Mouse (Mus musculus): ENCODE results near the gene Stx6. TPM values are rescaled to one million over a fixed set of nuclear protein-coding genes. Genes with fewer than 3 reads are reported as not detected.
"Not testable (repeated sequence)": the region's sequence is repeated elsewhere in the genome, so short reads cannot be mapped to it uniquely, and the experiment has no call there.

Gene Stx6
- polyA plus RNA-seq, 1 experiment from 2014 or later, result 69.7 TPM

DNA sequence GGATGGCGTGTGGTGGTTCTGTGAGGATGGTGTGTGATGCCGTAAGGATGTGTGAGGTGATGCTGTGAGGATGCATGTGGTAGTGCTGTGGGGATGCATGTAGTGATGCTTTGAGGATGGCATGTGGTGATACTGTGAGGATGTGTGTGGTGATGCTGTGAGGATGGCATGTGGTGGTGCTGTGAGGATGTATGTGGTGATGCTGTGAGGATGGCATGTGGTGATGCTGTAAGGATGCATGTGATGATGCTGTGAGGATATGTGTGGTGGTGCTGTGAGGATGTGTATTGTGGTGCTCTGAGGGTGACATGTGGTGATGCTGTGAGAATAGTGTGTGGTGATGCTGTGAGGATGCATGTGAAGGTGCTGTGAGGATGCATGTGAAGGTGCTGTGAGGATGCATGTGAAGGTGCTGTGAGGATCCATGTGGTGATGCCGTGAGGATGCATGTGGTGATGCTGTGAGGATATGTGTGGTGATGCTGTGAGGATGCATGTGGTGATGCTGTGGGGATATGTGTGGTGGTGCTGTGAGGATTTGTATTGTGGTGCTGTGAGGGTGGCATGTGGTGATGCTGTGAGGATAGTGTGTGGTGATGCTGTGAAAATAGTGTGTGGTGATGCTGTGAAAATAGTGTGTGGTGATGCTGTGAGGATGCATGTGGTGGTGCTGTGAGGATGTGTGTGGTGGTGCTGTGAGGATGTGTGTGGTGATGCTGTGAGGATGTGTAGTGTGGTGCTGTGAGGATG is 14.6 kb downstream of the Stx6 start:
- no peaks in the 10 kb centered on the region for H3K9me3 ChIP-seq (ENCODE audit: control insufficient read depth, low read length)
- no peak overlapping the region for H3K4me3 ChIP-seq (ENCODE audit: low read depth, low read length)
- H3K4me1 ChIP-seq (ENCODE audit: control insufficient read depth, insufficient read depth, low read length), result no peaks in the 10 kb centered on the region
- H3K27me3 ChIP-seq (replicated peaks; ENCODE audit: control insufficient read depth, insufficient read depth, low read length), result no peaks in the 10 kb centered on the region
- 77% methylated on average over 3 of the region's 3 CpGs for WGBS
- ATAC-seq (ENCODE audit: low read depth) (no peak), DNase-seq (ENCODE audit: low spot score) (no peak)
- H3K27ac ChIP-seq (replicated peaks; ENCODE audit: low read depth, low read length), result no peak overlapping the region
- peaks cover 32% of the 10 kb centered on the region for H3K36me3 ChIP-seq (ENCODE audit: control insufficient read depth, insufficient read depth, low read length)
- H3K9ac ChIP-seq (ENCODE audit: low read depth, low read length), result no peak overlapping the region
- H3K4me2 ChIP-seq (ENCODE audit: low read depth, low read length), result no peak overlapping the region

DNA sequence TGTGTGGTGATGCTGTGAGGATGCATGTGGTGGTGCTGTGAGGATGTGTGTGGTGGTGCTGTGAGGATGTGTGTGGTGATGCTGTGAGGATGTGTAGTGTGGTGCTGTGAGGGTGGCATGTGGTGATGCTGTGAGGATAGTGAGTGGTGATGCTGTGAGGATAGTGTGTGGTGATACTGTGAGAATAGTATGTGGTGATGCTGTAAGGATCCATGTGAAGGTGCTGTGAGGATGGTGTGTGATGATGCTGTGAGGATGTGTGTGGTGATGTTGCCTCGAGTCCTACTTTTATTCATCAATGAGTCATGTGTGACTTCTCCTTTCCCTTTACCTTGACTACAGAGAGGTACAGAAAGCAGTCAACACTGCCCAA is 15.1 kb downstream of the Stx6 start:
- H3K4me1 ChIP-seq (ENCODE audit: control insufficient read depth, insufficient read depth, low read length); DNase-seq (ENCODE audit: low spot score); H3K4me3 ChIP-seq (ENCODE audit: low read depth, low read length); H3K27me3 ChIP-seq (replicated peaks; ENCODE audit: control insufficient read depth, insufficient read depth, low read length); H3K9me3 ChIP-seq (ENCODE audit: control insufficient read depth, low read length); H3K9ac ChIP-seq (ENCODE audit: low read depth, low read length); ATAC-seq (ENCODE audit: low read depth); H3K4me2 ChIP-seq (ENCODE audit: low read depth, low read length); H3K27ac ChIP-seq (replicated peaks; ENCODE audit: low read depth, low read length): not testable (repeated sequence)
- peaks cover 38% of the 10 kb centered on the region for H3K36me3 ChIP-seq (ENCODE audit: control insufficient read depth, insufficient read depth, low read length)
- WGBS, result 73% methylated on average over 1 of the region's 1 CpGs

DNA sequence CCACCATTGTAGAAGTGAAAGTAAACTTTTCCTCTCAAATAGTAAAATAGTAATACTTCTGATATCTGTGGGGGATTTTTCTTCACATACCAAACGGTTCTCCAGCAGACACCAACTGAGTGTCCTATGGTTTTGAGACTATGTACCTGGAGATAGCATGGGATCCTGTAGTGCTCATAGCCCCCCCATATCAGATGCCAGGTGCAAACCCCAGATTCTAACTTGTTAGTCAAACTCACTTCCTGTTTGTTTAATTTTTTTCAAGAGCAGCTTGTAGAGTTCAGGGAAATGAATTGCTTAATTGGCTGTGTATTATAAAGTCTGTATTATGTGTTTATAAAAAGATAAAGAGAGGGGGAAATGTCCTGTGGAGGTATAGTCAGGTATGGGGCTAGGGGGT is 15.9 kb downstream of the Stx6 start:
- H3K27ac ChIP-seq (replicated peaks; ENCODE audit: low read depth, low read length), result no peak overlapping the region
- H3K9me3 ChIP-seq (ENCODE audit: control insufficient read depth, low read length), result no peaks in the 10 kb centered on the region
- H3K9ac ChIP-seq (ENCODE audit: low read depth, low read length), result no peak overlapping the region
- H3K4me3 ChIP-seq (ENCODE audit: low read depth, low read length), result no peak overlapping the region
- DNase-seq (ENCODE audit: low spot score), result no peak
- WGBS, result 88% methylated on average over 1 of the region's 1 CpGs
- no peak for ATAC-seq (ENCODE audit: low read depth)
- no peak overlapping the region for H3K4me2 ChIP-seq (ENCODE audit: low read depth, low read length)
- peaks cover 46% of the 10 kb centered on the region for H3K36me3 ChIP-seq (ENCODE audit: control insufficient read depth, insufficient read depth, low read length)
- no peaks in the 10 kb centered on the region for H3K27me3 ChIP-seq (replicated peaks; ENCODE audit: control insufficient read depth, insufficient read depth, low read length)
- no peaks in the 10 kb centered on the region for H3K4me1 ChIP-seq (ENCODE audit: control insufficient read depth, insufficient read depth, low read length)

DNA sequence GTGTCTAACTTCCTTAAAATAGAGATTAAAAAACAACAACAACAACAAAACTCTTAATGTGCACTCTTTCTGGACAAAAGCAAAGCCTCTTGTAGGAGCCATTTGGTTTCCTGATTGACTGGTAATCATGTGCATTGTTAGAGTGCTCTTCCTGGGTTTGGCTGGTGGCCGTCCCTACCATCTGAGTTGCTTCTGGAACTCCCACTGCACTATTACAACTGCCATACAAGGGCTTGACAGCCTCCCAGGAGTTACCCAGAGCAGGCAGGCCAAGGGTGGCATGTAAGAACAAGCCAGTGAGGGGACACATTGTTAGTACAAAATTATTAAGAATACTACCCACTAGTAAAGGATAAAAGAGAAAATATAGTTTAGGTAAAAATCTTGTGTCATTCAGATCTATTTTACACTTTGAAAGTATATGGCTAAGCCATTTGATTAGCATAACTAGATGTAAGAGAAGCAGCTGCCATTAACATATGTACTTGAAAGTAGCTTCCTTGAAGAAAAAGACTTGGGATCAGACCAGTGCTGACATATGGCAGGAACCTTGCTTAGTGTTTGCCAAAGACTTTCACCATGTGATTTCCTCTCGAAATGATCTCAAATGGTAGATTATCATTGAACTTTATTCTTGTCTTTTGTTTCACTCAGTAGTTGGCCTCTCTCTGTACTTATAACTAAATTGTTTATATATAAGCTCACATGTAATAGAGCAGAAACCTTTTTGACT is 19.8 kb downstream of the Stx6 start:
- peaks cover 73% of the 10 kb centered on the region for H3K36me3 ChIP-seq (ENCODE audit: control insufficient read depth, insufficient read depth, low read length)

DNA sequence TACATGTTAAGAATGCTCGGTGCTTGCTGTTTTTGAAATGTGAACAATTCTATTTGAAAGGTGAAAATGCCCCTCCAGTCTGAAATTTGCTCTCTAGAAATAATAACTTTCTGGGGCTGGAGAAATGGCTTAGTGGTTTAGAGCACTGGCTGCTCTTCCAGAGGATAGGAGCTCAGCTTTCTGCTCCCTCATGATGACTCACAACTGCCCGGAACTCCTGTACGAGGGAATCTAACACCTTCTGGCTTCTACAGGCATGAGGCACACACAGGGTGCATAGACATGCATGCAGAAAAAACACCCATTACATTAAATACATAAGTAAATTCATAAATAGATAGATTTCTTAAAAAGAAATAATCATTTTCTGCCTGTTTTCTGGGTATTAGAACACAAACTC is 25.7 kb downstream of the Stx6 start:
- ATAC-seq (ENCODE audit: low read depth), result no peak
- H3K27me3 ChIP-seq (replicated peaks; ENCODE audit: control insufficient read depth, insufficient read depth, low read length), result no peaks in the 10 kb centered on the region
- 72% methylated on average over 3 of the region's 3 CpGs for WGBS
- H3K9ac ChIP-seq (ENCODE audit: low read depth, low read length), result no peak overlapping the region
- H3K27ac ChIP-seq (replicated peaks; ENCODE audit: low read depth, low read length), result no peak overlapping the region
- H3K4me1 ChIP-seq (ENCODE audit: control insufficient read depth, insufficient read depth, low read length), result no peaks in the 10 kb centered on the region
- H3K36me3 ChIP-seq (ENCODE audit: control insufficient read depth, insufficient read depth, low read length), result peaks cover 58% of the 10 kb centered on the region
- H3K9me3 ChIP-seq (ENCODE audit: control insufficient read depth, low read length), result no peaks in the 10 kb centered on the region
- no peak overlapping the region for H3K4me3 ChIP-seq (ENCODE audit: low read depth, low read length)
- DNase-seq (ENCODE audit: low spot score), result no peak
- no peak overlapping the region for H3K4me2 ChIP-seq (ENCODE audit: low read depth, low read length)

More for the DNA sequence above, 19.8 kb downstream of the Stx6 start:
- Histone ChIP-seq H3K4me2 (ENCODE audit: low read depth, low read length) (no peak overlapping the region), H3K27ac (replicated peaks; ENCODE audit: low read depth, low read length) (no peak overlapping the region), H3K4me3 (ENCODE audit: low read depth, low read length) (no peak overlapping the region), H3K9ac (ENCODE audit: low read depth, low read length) (no peak overlapping the region), H3K9me3 (ENCODE audit: control insufficient read depth, low read length) (no peaks in the 10 kb centered on the region), H3K4me1 (ENCODE audit: control insufficient read depth, insufficient read depth, low read length) (no peaks in the 10 kb centered on the region), H3K27me3 (replicated peaks; ENCODE audit: control insufficient read depth, insufficient read depth, low read length) (no peaks in the 10 kb centered on the region)
- DNase-seq (ENCODE audit: low spot score), result no peak
- WGBS, result 85% methylated on average over 2 of the region's 2 CpGs
- ATAC-seq (ENCODE audit: low read depth), result no peak

DNA sequence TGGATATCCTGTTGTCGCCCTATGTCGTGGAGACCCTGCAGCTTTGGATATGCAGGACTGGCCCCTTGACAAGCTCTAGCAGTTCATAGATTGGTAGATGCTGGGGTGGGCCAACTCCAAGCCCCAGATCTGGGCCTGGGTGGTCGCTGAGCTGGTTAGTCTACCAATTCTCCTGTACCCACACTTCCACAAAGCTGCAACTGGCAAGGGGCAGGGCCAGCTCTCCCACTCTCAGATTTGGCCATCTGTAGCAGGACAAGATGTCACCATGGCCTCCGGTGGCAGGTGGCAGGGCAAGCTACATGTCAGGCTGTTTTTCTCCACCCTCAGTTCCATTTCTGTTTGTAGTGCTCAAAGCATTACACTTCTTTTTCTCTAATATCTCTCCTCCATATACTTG is 30.1 kb downstream of the Stx6 start:
- Histone ChIP-seq H3K4me2 (ENCODE audit: low read depth, low read length) (no peak overlapping the region), H3K4me3 (ENCODE audit: low read depth, low read length) (no peak overlapping the region), H3K4me1 (ENCODE audit: control insufficient read depth, insufficient read depth, low read length) (no peaks in the 10 kb centered on the region), H3K9ac (ENCODE audit: low read depth, low read length) (no peak overlapping the region), H3K9me3 (ENCODE audit: control insufficient read depth, low read length) (no peaks in the 10 kb centered on the region), H3K36me3 (ENCODE audit: control insufficient read depth, insufficient read depth, low read length) (peaks cover 62% of the 10 kb centered on the region), H3K27ac (replicated peaks; ENCODE audit: low read depth, low read length) (no peak overlapping the region), H3K27me3 (replicated peaks; ENCODE audit: control insufficient read depth, insufficient read depth, low read length) (no peaks in the 10 kb centered on the region)
- WGBS, result over 99% methylated on average over 4 of the region's 4 CpGs
- ATAC-seq (ENCODE audit: low read depth) (no peak), DNase-seq (ENCODE audit: low spot score) (no peak)

DNA sequence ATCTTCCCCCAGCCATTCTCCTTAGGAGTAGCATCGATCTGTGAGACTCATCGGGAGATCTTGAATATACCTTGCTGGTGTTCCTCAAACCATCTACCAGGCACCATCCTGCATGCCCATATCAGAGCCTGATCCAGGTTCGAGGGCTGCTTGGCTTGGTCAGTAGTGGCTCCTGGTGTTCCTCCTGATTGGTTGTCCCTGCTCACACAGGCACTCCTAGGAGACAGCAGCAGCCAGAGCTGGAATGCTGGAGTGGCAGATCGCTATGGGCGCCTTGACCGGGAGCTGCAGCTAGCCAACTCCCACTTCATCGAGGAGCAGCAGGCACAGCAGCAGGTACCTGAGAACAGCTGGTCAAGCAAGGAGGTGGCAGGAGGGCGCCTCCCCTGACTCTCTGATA is 32.7 kb downstream of the Stx6 start:
- no peak overlapping the region for H3K27ac ChIP-seq (replicated peaks; ENCODE audit: low read depth, low read length)
- 97% methylated on average over 8 of the region's 8 CpGs for WGBS
- H3K27me3 ChIP-seq (replicated peaks; ENCODE audit: control insufficient read depth, insufficient read depth, low read length), result no peaks in the 10 kb centered on the region
- no peak overlapping the region for H3K4me2 ChIP-seq (ENCODE audit: low read depth, low read length)
- ATAC-seq (ENCODE audit: low read depth), result no peak
- DNase-seq (ENCODE audit: low spot score), result no peak
- H3K36me3 ChIP-seq (ENCODE audit: control insufficient read depth, insufficient read depth, low read length), result peaks cover 75% of the 10 kb centered on the region
- H3K4me1 ChIP-seq (ENCODE audit: control insufficient read depth, insufficient read depth, low read length), result no peaks in the 10 kb centered on the region
- no peak overlapping the region for H3K9ac ChIP-seq (ENCODE audit: low read depth, low read length)
- no peak overlapping the region for H3K4me3 ChIP-seq (ENCODE audit: low read depth, low read length)
- H3K9me3 ChIP-seq (ENCODE audit: control insufficient read depth, low read length), result no peaks in the 10 kb centered on the region

DNA sequence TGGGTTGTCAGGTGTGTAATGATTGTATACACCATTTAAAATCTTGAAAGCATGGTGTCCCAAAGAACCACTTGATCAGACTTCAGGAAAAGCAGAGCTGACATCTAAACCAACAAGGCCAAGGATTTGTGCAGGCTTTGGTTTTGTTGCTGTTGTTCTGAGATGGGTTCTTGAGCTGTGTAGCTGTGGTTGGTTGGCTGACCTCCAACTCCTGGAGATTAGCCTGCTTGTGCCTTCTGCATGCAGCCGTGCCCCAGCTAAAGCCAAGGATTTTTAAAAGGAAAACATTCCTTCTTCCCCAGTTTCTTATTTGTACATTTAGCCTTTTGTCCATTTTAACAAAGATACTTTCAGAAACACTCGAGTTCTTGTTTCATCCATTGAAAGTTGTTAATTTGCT is 33.2 kb downstream of the Stx6 start:
- H3K9me3 ChIP-seq (ENCODE audit: control insufficient read depth, low read length), result no peaks in the 10 kb centered on the region
- H3K27ac ChIP-seq (replicated peaks; ENCODE audit: low read depth, low read length), result no peak overlapping the region
- DNase-seq (ENCODE audit: low spot score) (no peak), ATAC-seq (ENCODE audit: low read depth) (no peak)
- 81% methylated on average over 2 of the region's 2 CpGs for WGBS
- H3K4me1 ChIP-seq (ENCODE audit: control insufficient read depth, insufficient read depth, low read length), result no peaks in the 10 kb centered on the region
- H3K27me3 ChIP-seq (replicated peaks; ENCODE audit: control insufficient read depth, insufficient read depth, low read length), result no peaks in the 10 kb centered on the region
- H3K9ac ChIP-seq (ENCODE audit: low read depth, low read length), result no peak overlapping the region
- no peak overlapping the region for H3K4me3 ChIP-seq (ENCODE audit: low read depth, low read length)
- peaks cover 72% of the 10 kb centered on the region for H3K36me3 ChIP-seq (ENCODE audit: control insufficient read depth, insufficient read depth, low read length)
- H3K4me2 ChIP-seq (ENCODE audit: low read depth, low read length), result no peak overlapping the region

Measured in embryonic facial prominence, embryonic 14.5 days (tissue).